Mouse (Mus musculus): ENCODE results near the gene Pfkm. TPM values are rescaled to one million over a fixed set of nuclear protein-coding genes. Genes with fewer than 3 reads are reported as not detected.

Pfkm gene
- total RNA-seq (2021), result 100 to 1,000 TPM; 267 to 286 TPM

DNA sequence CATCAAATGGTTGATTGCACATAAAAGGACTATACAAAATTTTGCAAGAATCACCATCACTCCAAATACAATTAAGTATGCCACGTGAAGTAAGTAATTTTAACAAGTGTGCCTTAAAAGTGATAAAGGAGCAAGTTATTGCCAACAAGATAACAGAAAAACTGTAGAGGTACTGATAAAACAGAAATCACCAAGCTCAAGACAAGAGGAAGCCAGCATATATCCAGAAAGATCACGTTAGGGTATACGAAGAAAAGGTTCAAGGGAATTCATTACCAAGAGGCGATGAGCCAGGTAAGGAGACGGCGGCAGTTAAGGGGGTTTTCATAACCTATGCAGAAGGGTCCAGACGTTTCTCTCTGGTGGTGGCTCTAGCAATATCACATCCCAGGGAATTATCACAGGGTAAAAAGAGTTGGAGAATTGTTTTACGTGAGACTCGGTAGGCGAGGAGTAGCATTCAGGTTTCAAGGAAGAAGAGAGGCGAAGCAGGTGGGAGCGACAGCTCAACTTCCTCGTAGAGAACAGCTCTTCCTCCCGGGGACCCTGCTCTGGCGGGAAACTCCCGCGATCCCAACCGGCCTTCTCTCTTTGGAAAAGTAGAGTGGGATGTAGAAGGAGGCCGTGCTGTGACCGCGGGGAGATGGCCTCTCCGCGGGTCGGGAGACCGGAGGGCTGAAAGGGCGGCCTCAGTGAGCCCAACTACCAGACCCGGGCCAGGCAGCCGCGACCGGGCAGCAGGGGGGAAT, at the start of gene Pfkm:
TSS of gene Pfkm (plus strand) at position 218 of the 749 bp plus-strand sequence.
- intact Hi-C loops (cut with DNase I), result loop anchor here (5.0 kb wide), 2 partner anchors 55 to 80 kb away; no protein-coding TSS in a partner anchor
- DNase-seq (ENCODE audit: extremely low spot score in 1 of 2, low spot score in 2 of 2), result no peak

DNA sequence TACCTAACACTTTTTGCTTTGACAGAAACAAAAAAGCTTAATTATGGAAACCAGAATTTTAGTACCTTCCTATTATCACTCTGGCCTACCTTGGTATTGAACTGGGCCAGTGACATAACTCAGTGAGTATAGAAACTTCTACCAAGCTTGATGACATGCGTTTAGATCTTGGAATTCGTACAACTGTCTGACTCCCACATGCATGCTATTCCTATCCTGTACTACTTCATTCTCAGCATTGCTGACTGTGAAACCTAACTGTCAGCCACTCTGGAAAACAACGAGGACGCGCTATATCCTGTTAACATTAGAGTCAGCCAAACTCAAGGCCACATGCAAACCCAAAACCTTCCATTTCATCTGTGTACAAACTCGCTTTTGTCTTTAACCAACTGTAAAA, 48.4 kb upstream of the Pfkm start:
- intact Hi-C loops (cut with DNase I), result no loop called here
- no peak for DNase-seq (ENCODE audit: extremely low spot score in 1 of 2, low spot score in 2 of 2)

DNA sequence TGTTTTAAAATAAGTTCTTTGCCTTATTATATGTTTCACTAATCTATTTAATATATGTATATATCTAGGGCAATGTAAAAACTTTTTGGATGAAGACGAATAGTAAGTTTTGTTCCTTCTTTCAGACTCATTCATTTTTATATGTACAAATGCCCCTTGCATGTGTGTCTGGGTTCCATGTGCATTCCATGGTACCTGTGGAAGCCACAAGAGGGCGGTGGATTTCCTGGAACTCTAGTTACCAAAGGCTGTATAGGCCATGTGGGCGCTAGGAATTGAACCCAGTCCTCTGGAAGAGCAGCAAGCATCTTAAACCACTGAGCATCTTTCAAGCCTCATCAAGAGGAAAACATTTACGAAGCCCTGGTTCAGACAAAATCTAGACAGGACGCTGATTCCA, 48.0 kb upstream of the Pfkm start:
- intact Hi-C loops (cut with DNase I), result no loop called here
- no peak for DNase-seq (ENCODE audit: extremely low spot score in 1 of 2, low spot score in 2 of 2)

GRCm38 (mm10) chr15:98048918-98049700, 43.3 kb upstream of the Pfkm start:
- no peak for DNase-seq (ENCODE audit: extremely low spot score in 1 of 2, low spot score in 2 of 2)
- intact Hi-C loops (cut with DNase I), result no loop called here

DNA sequence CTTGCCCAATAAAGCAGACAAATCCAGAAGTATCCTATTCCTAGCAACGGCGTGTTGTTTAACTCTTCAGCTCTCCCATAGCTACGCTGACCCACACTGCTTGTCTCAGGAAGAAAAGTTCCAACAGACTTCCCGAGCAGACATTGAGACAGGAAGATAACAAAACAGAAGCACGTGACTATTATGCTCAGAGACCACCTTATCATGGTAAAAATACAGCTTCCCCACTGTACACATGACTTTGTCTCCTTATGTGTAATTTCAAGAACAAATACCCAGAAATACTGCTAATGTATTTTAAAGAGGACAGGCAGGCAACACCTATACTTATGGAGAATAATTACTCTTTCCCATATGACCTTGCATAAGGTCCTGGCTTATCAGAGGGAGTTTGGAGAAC, 40.7 kb upstream of the Pfkm start:
- no peak for DNase-seq (ENCODE audit: extremely low spot score in 1 of 2, low spot score in 2 of 2)
- intact Hi-C loops (cut with DNase I), result no loop called here

GRCm38 (mm10) chr15:98055246-98055645, 37.1 kb upstream of the Pfkm start:
- DNase-seq (ENCODE audit: extremely low spot score in 1 of 2, low spot score in 2 of 2), result no peak
- intact Hi-C loops (cut with DNase I), result no loop called here

GRCm38 (mm10) chr15:98065881-98066280, 26.5 kb upstream of the Pfkm start:
- no peak for DNase-seq (ENCODE audit: extremely low spot score in 1 of 2, low spot score in 2 of 2)
- intact Hi-C loops (cut with DNase I), result no loop called here

- intact Hi-C loops (cut with DNase I), result no loop called here
Measured at GRCm38 (mm10) chr15:98066602-98067001, 25.8 kb upstream of the Pfkm start.

DNA sequence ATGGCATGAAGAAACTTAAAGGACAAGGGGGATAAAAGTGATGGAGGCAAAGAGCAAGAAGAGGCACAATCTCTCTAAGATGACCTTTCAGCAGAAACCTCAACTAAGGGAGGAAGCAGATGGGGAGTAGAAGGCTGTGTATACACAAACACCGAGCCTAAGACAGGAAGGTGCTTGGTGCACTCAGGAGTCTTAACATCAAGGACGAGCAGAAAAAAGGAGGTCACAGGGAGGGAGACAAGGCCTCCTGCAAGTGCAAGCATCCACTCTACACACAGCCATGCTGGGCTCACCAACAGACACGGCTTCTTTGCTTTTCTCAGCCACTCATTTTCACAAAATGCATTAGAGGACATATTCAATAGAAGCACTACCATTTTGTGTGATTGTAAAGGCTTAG, 24.9 kb upstream of the Pfkm start:
- no peak for DNase-seq (ENCODE audit: extremely low spot score in 1 of 2, low spot score in 2 of 2)
- intact Hi-C loops (cut with DNase I), result no loop called here

More at GRCm38 (mm10) chr15:98066602-98067001, 25.8 kb upstream of the Pfkm start:
- DNase-seq (ENCODE audit: extremely low spot score in 1 of 2, low spot score in 2 of 2), result no peak

- intact Hi-C loops (cut with DNase I), result no loop called here
- no peak for DNase-seq (ENCODE audit: extremely low spot score in 1 of 2, low spot score in 2 of 2)
Measured at GRCm38 (mm10) chr15:98068506-98068905, 23.9 kb upstream of the Pfkm start.

- intact Hi-C loops (cut with DNase I), result no loop called here
- no peak for DNase-seq (ENCODE audit: extremely low spot score in 1 of 2, low spot score in 2 of 2)
Measured at GRCm38 (mm10) chr15:98069566-98070245, 22.7 kb upstream of the Pfkm start.

DNA sequence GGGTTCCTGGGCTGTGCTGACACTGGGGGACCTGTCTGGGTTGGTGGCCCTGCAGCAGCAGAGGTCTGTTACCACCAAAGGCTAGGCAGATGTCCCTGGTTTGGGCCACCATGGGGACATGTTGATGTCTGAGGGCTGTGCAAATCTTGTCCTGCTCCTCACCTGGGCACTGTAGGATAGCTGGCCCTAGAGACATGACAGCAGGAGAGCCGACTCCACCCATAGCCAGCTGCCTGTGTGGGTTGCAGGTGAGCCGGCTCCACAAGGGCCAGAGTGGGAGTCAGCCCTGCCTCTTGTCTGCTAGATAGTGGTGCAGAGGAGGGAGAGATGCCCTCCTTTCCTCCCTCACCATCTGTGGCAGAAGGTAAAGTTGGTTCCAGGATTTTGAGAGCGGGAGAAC, 22.0 kb upstream of the Pfkm start:
- DNase-seq (ENCODE audit: extremely low spot score in 1 of 2, low spot score in 2 of 2), result no peak
- intact Hi-C loops (cut with DNase I), result no loop called here

- intact Hi-C loops (cut with DNase I), result no loop called here
- DNase-seq (ENCODE audit: extremely low spot score in 1 of 2, low spot score in 2 of 2), result no peak
Measured at GRCm38 (mm10) chr15:98074521-98074920, 17.9 kb upstream of the Pfkm start.

DNA sequence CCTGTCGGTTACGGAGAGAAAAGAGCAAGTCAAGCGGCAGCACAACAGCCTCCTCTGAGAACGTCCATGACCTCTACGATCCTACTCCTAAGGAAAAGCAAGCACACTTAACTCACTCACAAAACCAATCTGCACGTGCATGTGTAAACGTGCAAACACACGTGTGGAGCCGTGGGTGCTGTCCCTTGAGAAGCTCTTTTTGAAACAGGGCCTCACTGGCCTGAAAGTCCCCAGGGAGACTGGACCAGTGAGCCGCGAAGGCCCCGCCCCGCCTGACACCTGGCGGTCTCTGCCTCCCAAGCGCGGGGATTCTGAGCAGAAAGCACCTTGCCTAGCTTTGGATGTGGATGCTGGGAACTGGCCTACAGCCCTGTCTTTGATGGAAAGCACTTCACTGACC, 17.4 kb upstream of the Pfkm start:
- intact Hi-C loops (cut with DNase I), result no loop called here
- DNase-seq (ENCODE audit: extremely low spot score in 1 of 2, low spot score in 2 of 2), result no peak

DNA sequence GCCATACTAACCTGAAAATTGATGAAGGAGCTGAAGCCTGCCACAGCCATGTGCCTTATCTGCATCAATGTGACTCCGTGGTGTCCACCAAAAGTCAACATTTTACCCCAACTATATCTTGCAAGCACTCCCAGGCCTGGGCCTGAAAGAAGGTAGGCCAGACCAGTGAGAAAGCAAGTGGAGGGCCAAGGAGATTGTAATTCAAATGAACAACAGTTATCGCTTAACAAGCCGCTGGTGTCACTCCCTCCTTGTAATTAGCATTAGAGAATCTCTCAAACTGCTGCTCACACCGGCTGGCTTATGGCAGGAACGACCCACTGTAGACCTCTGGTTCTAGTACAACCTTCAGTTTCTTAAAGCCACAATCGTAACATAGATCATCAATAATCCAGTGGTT, 15.5 kb upstream of the Pfkm start:
- DNase-seq (ENCODE audit: extremely low spot score in 1 of 2, low spot score in 2 of 2), result no peak
- intact Hi-C loops (cut with DNase I), result no loop called here

- DNase-seq (ENCODE audit: extremely low spot score in 1 of 2, low spot score in 2 of 2), result no peak
- intact Hi-C loops (cut with DNase I), result no loop called here
Measured at GRCm38 (mm10) chr15:98088889-98089288, 3.5 kb upstream of the Pfkm start.

- intact Hi-C loops (cut with DNase I), result loop anchor here (5.0 kb wide), 2 partner anchors 58 to 83 kb away; no protein-coding TSS in a partner anchor
- DNase-seq (ENCODE audit: extremely low spot score in 1 of 2, low spot score in 2 of 2), result no peak
Measured at GRCm38 (mm10) chr15:98089421-98090183, 2.8 kb upstream of the Pfkm start.

DNA sequence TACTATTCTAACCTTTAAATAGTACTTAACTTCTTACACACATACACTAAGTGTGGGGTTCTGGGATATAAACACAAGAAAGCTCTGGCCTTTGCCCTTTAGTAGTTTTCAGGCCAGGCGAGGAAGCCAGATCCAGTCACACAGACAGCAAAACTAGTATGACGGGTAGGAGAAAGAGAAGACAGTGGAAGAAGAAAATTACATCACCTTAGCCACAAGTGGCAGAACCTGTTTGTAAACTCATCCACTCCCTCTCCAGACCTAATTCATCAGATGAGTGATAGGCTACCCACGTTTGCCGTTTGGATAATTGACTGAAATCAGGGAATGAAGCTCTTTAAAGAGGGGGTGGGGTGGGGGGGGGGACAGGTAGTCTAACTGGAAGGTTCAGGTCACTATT, 548 bp upstream of the Pfkm start:
- no peak for DNase-seq (ENCODE audit: extremely low spot score in 1 of 2, low spot score in 2 of 2)
- intact Hi-C loops (cut with DNase I), result loop anchor here (5.0 kb wide), 2 partner anchors 55 to 80 kb away; no protein-coding TSS in a partner anchor

All from left cerebral cortex, postnatal 10 days (tissue).